Mouse (Mus musculus): Measurements from ENCODE around the gene Mydgf. TPM values are rescaled to one million over a fixed set of nuclear protein-coding genes. Genes with fewer than 3 reads are reported as not detected.

Gene Mydgf
- polyA plus RNA-seq, 1 experiment from 2014 or later: 78.6 TPM

DNA sequence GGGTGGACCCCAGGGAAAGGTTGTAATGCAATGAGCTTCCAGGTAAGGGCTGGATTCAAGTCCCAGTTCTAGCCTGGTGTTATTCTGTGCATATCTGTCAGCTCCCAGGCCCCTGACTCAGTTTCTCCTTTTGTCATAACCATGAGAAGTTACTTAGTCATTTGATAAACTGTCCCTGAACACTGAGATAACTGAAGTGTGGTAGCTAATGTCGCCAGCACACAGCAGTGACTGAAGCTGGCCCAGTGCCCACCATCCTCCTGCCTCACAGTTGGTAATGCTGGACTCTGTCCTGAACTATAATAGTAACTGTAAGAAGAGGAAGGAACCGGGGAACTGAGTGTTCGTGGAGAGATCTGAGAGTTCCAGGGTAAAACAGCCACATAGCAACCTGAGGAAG, 19.2 kb downstream of the Mydgf start:
- no peak overlapping the region for H3K27ac ChIP-seq (ENCODE audit: low read depth, low read length)
- no peak overlapping the region for H3K4me2 ChIP-seq
- H3K27me3 ChIP-seq (ENCODE audit: control insufficient read depth, insufficient read depth, low read length): 0 out of 2 replicates have a peak, but pooled peaks cover 2% of the 10 kb centered on the region
- 69% methylated on average over 3 of the region's 3 CpGs for WGBS (ENCODE audit: insufficient replicate concordance)
- no peak overlapping the region for H3K4me3 ChIP-seq (ENCODE audit: low read depth, low read length)
- H3K36me3 ChIP-seq (ENCODE audit: control insufficient read depth, insufficient read depth, low read length): no peaks in the 10 kb centered on the region
- ATAC-seq (replicated peaks; ENCODE audit: insufficient number of reproducible peaks, low FRiP score, low TSS enrichment): no peak
- no peak overlapping the region for H3K9ac ChIP-seq (ENCODE audit: low read depth, low read length)
- no peaks in the 10 kb centered on the region for H3K9me3 ChIP-seq (replicated peaks; ENCODE audit: control insufficient read depth, low read length)
- H3K4me1 ChIP-seq (ENCODE audit: control insufficient read depth, insufficient read depth, low read length): peaks cover 8% of the 10 kb centered on the region

DNA sequence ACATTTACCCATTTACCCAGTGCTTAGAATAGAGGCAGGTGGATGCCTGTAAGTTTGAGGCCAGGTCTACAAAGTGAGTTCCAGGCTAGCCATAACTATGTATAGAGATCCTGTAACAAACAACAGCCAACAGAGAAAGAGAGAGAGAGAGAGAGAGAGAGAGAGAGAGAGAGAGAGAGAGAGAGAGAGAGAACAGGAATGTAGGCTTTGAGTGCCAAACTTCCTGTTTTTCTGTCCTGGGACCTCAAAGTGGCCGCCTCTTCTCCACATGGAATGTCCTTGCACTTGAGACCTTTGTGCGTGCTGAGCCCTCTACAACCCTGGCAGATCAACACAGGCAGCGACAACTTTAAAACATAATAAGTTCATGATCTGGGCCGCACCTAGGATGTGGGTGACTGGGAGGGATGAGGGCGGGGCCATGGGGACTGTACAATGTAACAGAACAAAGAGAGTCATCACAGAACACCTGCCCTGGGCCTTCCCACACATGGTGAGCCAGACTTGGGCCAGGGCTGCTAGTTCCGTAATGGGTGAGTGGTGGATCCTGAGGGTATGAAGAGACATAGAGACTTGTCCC, 20.1 kb downstream of the Mydgf start:
- Histone ChIP-seq H3K4me3 (ENCODE audit: low read depth, low read length) (no peak overlapping the region), H3K4me2 (no peak overlapping the region), H3K36me3 (ENCODE audit: control insufficient read depth, insufficient read depth, low read length) (no peaks in the 10 kb centered on the region), H3K27ac (ENCODE audit: low read depth, low read length) (no peak overlapping the region), H3K9ac (ENCODE audit: low read depth, low read length) (no peak overlapping the region), H3K4me1 (ENCODE audit: control insufficient read depth, insufficient read depth, low read length) (peaks cover 8% of the 10 kb centered on the region), H3K27me3 (ENCODE audit: control insufficient read depth, insufficient read depth, low read length) (peaks cover 8% of the 10 kb centered on the region), H3K9me3 (replicated peaks; ENCODE audit: control insufficient read depth, low read length) (no peaks in the 10 kb centered on the region)
- 70% methylated on average over 6 of the region's 6 CpGs for WGBS (ENCODE audit: insufficient replicate concordance)
- no peak for ATAC-seq (replicated peaks; ENCODE audit: insufficient number of reproducible peaks, low FRiP score, low TSS enrichment)

DNA sequence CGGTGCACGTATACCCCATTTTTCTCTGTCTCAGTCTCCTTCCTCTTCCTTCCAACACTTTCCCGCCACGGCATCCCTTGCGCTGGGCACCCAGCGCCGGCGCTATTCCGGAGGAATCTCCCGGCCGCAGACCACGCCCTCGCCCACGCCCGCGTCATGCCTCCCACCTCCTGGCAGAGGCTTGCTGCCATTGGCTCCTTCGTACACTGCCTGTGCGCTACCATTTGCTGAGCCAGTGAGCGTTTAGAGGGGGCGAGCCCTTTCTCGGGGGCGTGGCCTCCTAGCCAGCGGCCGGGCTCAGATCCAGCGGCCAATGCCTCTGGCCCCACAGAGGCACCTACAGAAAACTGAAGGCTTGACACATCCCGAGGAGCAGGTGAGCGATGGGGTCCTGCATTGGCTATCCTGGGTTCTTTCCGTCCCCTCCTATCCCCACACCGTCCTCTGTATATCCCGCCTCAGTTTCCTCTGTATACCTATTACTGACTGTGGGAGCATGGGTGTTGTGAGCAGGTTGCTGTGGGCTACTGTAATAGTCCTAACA, 21.4 kb downstream of the Mydgf start, which contains the start of gene Tnfaip8l1:
TSS of gene Tnfaip8l1 (plus strand) at position 247 of the 544 bp plus-strand sequence.
- Histone ChIP-seq H3K27me3 (ENCODE audit: control insufficient read depth, insufficient read depth, low read length) (peaks cover 20% of the 10 kb centered on the region), H3K9ac (ENCODE audit: low read depth, low read length) (peak within 1 kb of the TSS; percentile 66), H3K9me3 (replicated peaks; ENCODE audit: control insufficient read depth, low read length) (no peaks in the 10 kb centered on the region), H3K27ac (ENCODE audit: low read depth, low read length) (no peak within 1 kb of the TSS), H3K36me3 (ENCODE audit: control insufficient read depth, insufficient read depth, low read length) (no peaks in the 10 kb centered on the region), H3K4me2 (peak within 1 kb of the TSS; percentile 90), H3K4me3 (ENCODE audit: low read depth, low read length) (peak within 1 kb of the TSS; percentile 44), H3K4me1 (ENCODE audit: control insufficient read depth, insufficient read depth, low read length) (peaks cover 8% of the 10 kb centered on the region)
- under 1% methylated on average over 30 of the region's 30 CpGs for WGBS (ENCODE audit: insufficient replicate concordance)
- peak; percentile 95 for ATAC-seq (replicated peaks; ENCODE audit: insufficient number of reproducible peaks, low FRiP score, low TSS enrichment)

DNA sequence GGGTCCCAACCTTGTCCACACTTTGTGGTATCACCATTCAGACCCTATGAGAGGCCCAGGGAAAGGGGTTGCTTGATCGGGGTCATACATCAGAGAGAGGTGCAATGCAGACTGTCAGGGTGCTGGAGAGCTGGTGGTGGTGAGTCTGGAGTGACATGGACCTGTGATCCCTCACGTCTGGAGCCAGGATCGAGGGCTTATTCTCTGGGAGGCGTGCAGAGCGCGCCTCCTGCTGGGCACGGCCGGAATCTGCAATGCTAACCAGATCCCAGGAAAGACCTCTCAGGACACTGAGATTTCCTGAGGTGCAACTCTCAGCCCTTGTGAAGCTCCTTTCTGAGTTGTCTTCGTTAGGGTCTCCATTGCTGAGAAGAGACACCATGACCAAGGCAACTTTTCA, 24.0 kb downstream of the Mydgf start:
- H3K27ac ChIP-seq (ENCODE audit: low read depth, low read length): no peak overlapping the region
- no peak overlapping the region for H3K9ac ChIP-seq (ENCODE audit: low read depth, low read length)
- no peak overlapping the region for H3K4me3 ChIP-seq (ENCODE audit: low read depth, low read length)
- no peaks in the 10 kb centered on the region for H3K36me3 ChIP-seq (ENCODE audit: control insufficient read depth, insufficient read depth, low read length)
- 2% methylated on average over 9 of the region's 9 CpGs for WGBS (ENCODE audit: insufficient replicate concordance)
- no peaks in the 10 kb centered on the region for H3K9me3 ChIP-seq (replicated peaks; ENCODE audit: control insufficient read depth, low read length)
- no peak overlapping the region for H3K4me2 ChIP-seq
- no peak for ATAC-seq (replicated peaks; ENCODE audit: insufficient number of reproducible peaks, low FRiP score, low TSS enrichment)
- peaks cover 46% of the 10 kb centered on the region for H3K27me3 ChIP-seq (ENCODE audit: control insufficient read depth, insufficient read depth, low read length)
- peaks cover 8% of the 10 kb centered on the region for H3K4me1 ChIP-seq (ENCODE audit: control insufficient read depth, insufficient read depth, low read length)

DNA sequence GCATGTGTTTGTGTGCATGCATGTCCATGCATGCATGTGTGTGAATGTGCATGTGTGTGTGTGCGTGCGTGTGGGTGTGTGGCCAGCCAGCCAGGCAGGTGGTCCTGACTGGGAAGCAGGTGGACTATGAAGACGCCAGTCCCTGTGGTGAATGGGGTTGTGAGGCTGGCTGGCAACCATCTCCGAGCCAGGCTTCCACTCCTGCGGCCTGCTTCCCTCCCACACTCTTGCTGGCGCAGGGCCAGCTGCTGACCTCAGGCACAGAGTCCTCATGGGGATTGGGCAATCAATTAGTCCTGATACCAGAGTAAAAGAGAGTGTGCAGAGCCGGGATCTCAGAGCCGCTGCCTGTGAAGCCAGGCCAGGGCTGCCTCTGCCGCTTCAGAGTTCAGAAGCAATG, 30.1 kb downstream of the Mydgf start:
- peaks cover 75% of the 10 kb centered on the region for H3K27me3 ChIP-seq (ENCODE audit: control insufficient read depth, insufficient read depth, low read length)
- H3K4me1 ChIP-seq (ENCODE audit: control insufficient read depth, insufficient read depth, low read length): peaks cover 3% of the 10 kb centered on the region; the same call in 1 of the 2 replicates
- 0 out of 2 replicates have a peak, but pooled peaks have one; percentile 15 for ATAC-seq (replicated peaks; ENCODE audit: insufficient number of reproducible peaks, low FRiP score, low TSS enrichment)
- H3K4me2 ChIP-seq: no peak overlapping the region
- no peaks in the 10 kb centered on the region for H3K9me3 ChIP-seq (replicated peaks; ENCODE audit: control insufficient read depth, low read length)
- H3K4me3 ChIP-seq (ENCODE audit: low read depth, low read length): no peak overlapping the region
- no peak overlapping the region for H3K9ac ChIP-seq (ENCODE audit: low read depth, low read length)
- 34% methylated on average over 9 of the region's 9 CpGs for WGBS (ENCODE audit: insufficient replicate concordance)
- no peak overlapping the region for H3K27ac ChIP-seq (ENCODE audit: low read depth, low read length)
- no peaks in the 10 kb centered on the region for H3K36me3 ChIP-seq (ENCODE audit: control insufficient read depth, insufficient read depth, low read length)

DNA sequence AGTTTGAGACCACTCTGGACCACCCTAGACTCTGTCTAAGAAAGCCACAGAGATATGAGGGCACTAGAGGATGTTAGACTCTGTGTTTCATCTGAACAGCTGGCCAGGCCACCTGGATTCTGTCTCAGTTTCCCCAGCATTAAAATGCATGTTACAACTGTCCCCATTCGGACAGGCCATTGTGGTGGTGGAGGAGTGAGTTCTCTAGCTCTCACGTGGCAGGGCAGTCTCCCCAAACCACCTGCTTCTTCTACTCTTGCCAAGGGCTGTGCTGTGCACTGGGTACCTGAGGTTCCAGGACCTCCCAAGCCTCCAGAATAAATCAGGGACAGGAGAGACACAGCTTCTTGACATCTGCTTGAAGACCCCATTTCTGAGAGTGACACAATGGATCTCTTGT, 33.8 kb downstream of the Mydgf start:
- WGBS (ENCODE audit: insufficient replicate concordance): 29% methylated on average over 2 of the region's 2 CpGs
- peaks cover 3% of the 10 kb centered on the region; the same call in 1 of the 2 replicates for H3K4me1 ChIP-seq (ENCODE audit: control insufficient read depth, insufficient read depth, low read length)
- H3K9me3 ChIP-seq (replicated peaks; ENCODE audit: control insufficient read depth, low read length): no peaks in the 10 kb centered on the region
- no peaks in the 10 kb centered on the region for H3K36me3 ChIP-seq (ENCODE audit: control insufficient read depth, insufficient read depth, low read length)
- no peak overlapping the region for H3K4me2 ChIP-seq
- H3K27me3 ChIP-seq (ENCODE audit: control insufficient read depth, insufficient read depth, low read length): peaks cover 76% of the 10 kb centered on the region
- H3K27ac ChIP-seq (ENCODE audit: low read depth, low read length): no peak overlapping the region
- H3K9ac ChIP-seq (ENCODE audit: low read depth, low read length): no peak overlapping the region
- no peak overlapping the region for H3K4me3 ChIP-seq (ENCODE audit: low read depth, low read length)
- ATAC-seq (replicated peaks; ENCODE audit: insufficient number of reproducible peaks, low FRiP score, low TSS enrichment): no peak

DNA sequence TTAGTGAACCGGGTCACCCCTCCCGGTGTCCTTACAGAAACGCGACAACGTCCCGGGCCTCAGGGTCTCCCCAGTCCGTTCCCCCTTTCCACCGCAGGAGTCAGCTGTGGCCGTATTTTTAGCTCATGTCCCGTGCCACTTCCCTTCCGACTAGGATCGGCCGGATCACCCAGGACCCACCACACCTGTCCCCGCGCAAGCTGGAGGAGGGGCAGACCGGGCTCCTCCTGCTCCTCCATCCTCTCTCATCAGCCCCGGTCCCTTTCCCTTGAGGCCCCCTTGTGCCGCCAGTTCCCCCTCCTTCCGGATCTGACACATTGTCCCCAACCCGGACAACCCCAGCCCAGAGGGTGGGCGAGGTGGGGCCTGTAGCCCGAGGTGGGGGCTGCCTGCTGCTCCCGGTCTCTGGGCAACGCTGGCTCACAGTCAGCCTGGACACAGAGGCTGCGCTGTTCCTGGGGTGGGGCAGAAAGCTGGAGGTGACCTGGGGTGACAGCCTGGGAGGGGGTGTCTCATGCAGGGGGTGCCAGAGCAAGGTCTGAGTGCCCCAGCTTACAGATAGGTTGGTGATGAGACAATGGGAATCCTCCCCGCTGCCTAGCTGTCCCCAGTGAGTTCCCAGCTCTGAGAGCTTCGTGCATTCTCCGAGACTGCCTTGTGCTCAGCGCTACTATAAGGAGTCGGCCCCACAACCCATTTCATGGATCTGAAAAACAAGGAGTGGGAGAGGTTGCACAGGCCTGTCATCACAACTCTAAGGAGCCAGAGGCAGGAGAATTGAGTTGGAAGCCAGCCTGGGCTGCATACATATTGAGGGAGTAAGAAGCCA, 34.7 kb downstream of the Mydgf start:
- ATAC-seq (replicated peaks; ENCODE audit: insufficient number of reproducible peaks, low FRiP score, low TSS enrichment): 0 out of 2 replicates have a peak, but pooled peaks have one; percentile 16
- Histone ChIP-seq H3K36me3 (ENCODE audit: control insufficient read depth, insufficient read depth, low read length) (no peaks in the 10 kb centered on the region), H3K4me1 (ENCODE audit: control insufficient read depth, insufficient read depth, low read length) (peaks cover 3% of the 10 kb centered on the region; the same call in 1 of the 2 replicates), H3K9me3 (replicated peaks; ENCODE audit: control insufficient read depth, low read length) (no peaks in the 10 kb centered on the region), H3K4me3 (ENCODE audit: low read depth, low read length) (peak overlapping the region; percentile 18; the same call in 1 of the 2 replicates), H3K27ac (ENCODE audit: low read depth, low read length) (no peak overlapping the region), H3K4me2 (peak overlapping the region; percentile 37), H3K9ac (ENCODE audit: low read depth, low read length) (peak overlapping the region; percentile 28; the same call in 1 of the 2 replicates), H3K27me3 (ENCODE audit: control insufficient read depth, insufficient read depth, low read length) (peaks cover 77% of the 10 kb centered on the region)
- 2% methylated on average over 30 of the region's 30 CpGs for WGBS (ENCODE audit: insufficient replicate concordance)

DNA sequence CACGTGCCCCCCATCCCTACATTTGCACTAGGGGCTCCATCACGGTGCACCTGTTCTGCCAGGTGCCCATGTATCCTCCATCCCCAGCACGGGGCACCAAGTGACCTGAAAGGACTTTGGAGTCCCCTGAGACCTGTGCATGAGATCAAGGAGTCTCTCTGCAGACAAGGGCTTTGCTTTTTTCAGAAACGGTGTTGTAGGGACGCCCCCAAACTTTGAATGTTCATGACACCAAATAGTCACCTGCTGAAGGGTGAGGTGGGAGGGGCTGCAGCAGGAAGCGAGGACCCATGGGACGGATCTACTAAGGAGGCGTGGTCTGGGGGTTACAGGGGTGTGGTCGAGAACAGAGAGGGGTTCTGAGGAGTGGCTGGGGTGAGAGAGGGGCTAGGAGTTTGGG, 35.4 kb downstream of the Mydgf start:
- no peak overlapping the region for H3K9ac ChIP-seq (ENCODE audit: low read depth, low read length)
- peaks cover 3% of the 10 kb centered on the region; the same call in 1 of the 2 replicates for H3K4me1 ChIP-seq (ENCODE audit: control insufficient read depth, insufficient read depth, low read length)
- no peaks in the 10 kb centered on the region for H3K9me3 ChIP-seq (replicated peaks; ENCODE audit: control insufficient read depth, low read length)
- WGBS (ENCODE audit: insufficient replicate concordance): 19% methylated on average over 9 of the region's 9 CpGs
- H3K4me3 ChIP-seq (ENCODE audit: low read depth, low read length): no peak overlapping the region
- no peak overlapping the region for H3K27ac ChIP-seq (ENCODE audit: low read depth, low read length)
- H3K27me3 ChIP-seq (ENCODE audit: control insufficient read depth, insufficient read depth, low read length): peaks cover 85% of the 10 kb centered on the region
- ATAC-seq (replicated peaks; ENCODE audit: insufficient number of reproducible peaks, low FRiP score, low TSS enrichment): no peak
- H3K4me2 ChIP-seq: no peak overlapping the region; the same call in 1 of the 2 replicates
- H3K36me3 ChIP-seq (ENCODE audit: control insufficient read depth, insufficient read depth, low read length): no peaks in the 10 kb centered on the region

Data from heart, embryonic 11.5 days (tissue).